12 mouse cellular contexts compared by ENCODE assay signal in the genomic region with DNA sequence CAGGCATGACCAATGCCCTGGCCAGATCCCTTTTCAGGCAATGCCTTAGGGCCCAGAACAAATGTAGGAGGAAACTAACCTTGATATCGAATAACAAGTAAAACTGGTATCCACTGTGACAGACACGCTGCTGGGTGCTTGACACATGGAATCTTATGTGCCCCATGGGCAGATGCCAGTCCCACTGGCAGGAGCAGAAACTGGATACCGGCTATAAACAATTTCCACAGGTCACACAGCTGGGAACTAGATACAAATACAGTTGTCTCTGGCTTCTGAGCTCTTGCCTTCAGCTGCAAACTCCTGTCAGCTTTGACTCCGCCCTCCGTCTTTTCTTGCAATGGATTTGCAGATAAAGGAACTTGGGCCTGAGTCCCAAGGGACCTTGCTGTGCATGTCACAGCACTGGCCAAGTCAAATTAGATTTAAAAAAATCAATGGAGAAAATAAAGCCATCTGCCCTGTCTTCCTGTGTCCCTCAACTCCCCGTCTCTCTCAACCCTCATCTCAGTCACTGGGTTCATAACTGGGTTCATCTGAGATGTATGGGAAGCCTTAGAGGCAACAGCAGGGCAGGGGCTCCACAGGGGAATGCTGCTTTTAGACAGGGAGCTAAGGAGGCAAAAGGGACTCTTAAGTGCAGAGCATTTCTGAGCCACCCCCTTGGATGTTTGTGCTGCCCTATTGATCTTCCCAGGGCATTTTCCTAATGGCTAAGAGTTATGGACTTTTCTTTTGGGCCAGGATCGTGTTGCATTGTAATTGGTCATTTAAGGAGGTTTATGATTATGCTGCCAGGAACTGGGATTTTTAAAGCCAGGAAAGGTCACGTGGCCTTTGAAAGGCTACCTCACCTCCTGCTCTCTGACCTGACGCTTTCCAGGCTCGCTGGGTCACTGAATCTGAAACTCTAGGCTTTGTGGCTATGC.
DNase-seq lines count a peak whose midpoint lies in the region; ATAC-seq lines count a peak whose summit lies in the region.
"Had no signal": no experiment of that assay in that cellular context is flagged by ENCODE, and none has a peak within 500 bp of the region (broad histone marks: within the 10 kb centered on the region; RNA-seq: fewer than 3 reads in every experiment).

No protein-coding gene starts in this region.

- no peak overlapping the region for H3K27ac ChIP-seq in limb, embryonic 15.5 days
- H3K27ac ChIP-seq: heart, embryonic 15.5 days; limb, embryonic 13.5 days had no signal

- 0 out of 2 replicates have a peak, but pooled peaks cover 5% of the 10 kb centered on the region for H3K4me1 ChIP-seq in limb, embryonic 15.5 days
- H3K4me1 ChIP-seq: heart, embryonic 15.5 days had no signal

- H3K36me3 ChIP-seq in limb, embryonic 15.5 days = no peaks in the 10 kb centered on the region
- H3K36me3 ChIP-seq: heart, embryonic 15.5 days; limb, embryonic 13.5 days had no signal

- no peak overlapping the region for H3K4me2 ChIP-seq in limb, embryonic 15.5 days
- H3K4me2 ChIP-seq: heart, embryonic 15.5 days; limb, embryonic 13.5 days had no signal

- H3K9me3 ChIP-seq in limb, embryonic 15.5 days = no peaks in the 10 kb centered on the region
- H3K9me3 ChIP-seq: heart, embryonic 15.5 days; limb, embryonic 13.5 days had no signal

- peak; percentile 13 for DNase-seq in adrenal gland, postnatal 14 days
- no peak for DNase-seq in adrenal gland, postnatal 4 days (ENCODE audit: low spot score in 2 of 2)
- DNase-seq in left cerebral cortex, postnatal 4 days = peak; percentile 13
- no peak for DNase-seq in left cerebral cortex, postnatal 36 days (ENCODE audit: low spot score in 2 of 2)
- DNase-seq in kidney, adult 18-20 months = peak; percentile 16
- no peak for DNase-seq in frontal cortex, postnatal 25 days (ENCODE audit: low spot score in 2 of 2)
- DNase-seq in spleen, postnatal 4 days (ENCODE audit: low spot score in 2 of 2) = no peak
- DNase-seq: adrenal gland, postnatal 36 days; cerebellum, adult 9-10 months had no signal

- 0 out of 2 replicates have a peak, but pooled peaks have one; percentile 10 for ATAC-seq in limb, embryonic 15.5 days (ENCODE audit: insufficient number of reproducible peaks, low FRiP score, low TSS enrichment, low read depth)

- H3K4me3 ChIP-seq in limb, embryonic 15.5 days = no peak overlapping the region
- H3K4me3 ChIP-seq: heart, embryonic 15.5 days; limb, embryonic 13.5 days had no signal

- WGBS in limb, embryonic 15.5 days = 31% methylated on average over 10 of the region's 10 CpGs

- H3K9ac ChIP-seq in limb, embryonic 15.5 days = no peak overlapping the region
- H3K9ac ChIP-seq: heart, embryonic 15.5 days; limb, embryonic 13.5 days had no signal

- intact Hi-C loops in left cerebral cortex, postnatal 4 days (cut with DNase I) = no loop called here
- intact Hi-C loops in left cerebral cortex, postnatal 36 days (cut with DNase I) = loop anchor here (10.0 kb wide), 3 partner anchors 135 to 215 kb away; no protein-coding TSS in a partner anchor

- no peaks in the 10 kb centered on the region for H3K27me3 ChIP-seq in limb, embryonic 15.5 days
- H3K27me3 ChIP-seq: heart, embryonic 15.5 days had no signal

Comparison
In these comparisons a context has a peak if more than half of its experiments do, and no peak if none do; other contexts are left out.
1. DNase-seq: peak in adrenal gland, postnatal 14 days (single experiment), left cerebral cortex, postnatal 4 days (single experiment) and kidney, adult 18-20 months (single experiment); none in adrenal gland, postnatal 4 days (0 of 2), left cerebral cortex, postnatal 36 days (0 of 2), frontal cortex, postnatal 25 days (0 of 2) and spleen, postnatal 4 days (0 of 2).